Mouse (Mus musculus): ENCODE results near the gene Sh3bgr. TPM values are rescaled to one million over a fixed set of nuclear protein-coding genes. Genes with fewer than 3 reads are reported as not detected.

The Sh3bgr gene
- polyA plus RNA-seq, 1 experiment from 2014 or later, result 8.2 TPM

DNA sequence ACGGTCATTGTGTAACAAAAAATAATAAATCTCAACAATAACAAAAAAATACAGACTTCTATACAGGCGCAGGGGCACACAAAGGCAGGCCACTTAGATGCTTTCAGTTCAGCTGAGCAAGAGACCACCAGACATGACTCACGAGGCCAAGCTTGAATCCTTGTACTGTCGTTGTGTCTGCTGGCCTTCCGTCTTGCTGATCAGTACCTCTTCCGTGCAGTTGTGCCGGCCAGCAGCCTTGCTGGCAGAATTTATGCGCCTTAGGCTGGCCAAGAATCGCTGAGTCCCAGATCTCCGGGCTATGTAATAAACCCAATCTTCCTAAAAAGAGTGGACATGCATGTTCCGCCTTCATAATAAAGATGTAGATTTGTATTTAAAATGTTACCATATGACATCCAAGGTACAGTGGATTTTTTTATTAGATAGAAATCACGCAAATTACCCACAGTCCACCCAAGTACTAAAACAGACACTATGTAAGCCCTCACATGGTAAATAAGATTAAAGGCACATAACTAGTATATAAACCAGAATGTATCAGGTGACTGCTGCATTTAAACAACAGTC lies 41.7 kb upstream of the Sh3bgr start:
- no peaks in the 10 kb centered on the region for H3K36me3 ChIP-seq (ENCODE audit: insufficient read depth, low read length)
- no peaks in the 10 kb centered on the region for H3K9me3 ChIP-seq (ENCODE audit: low read length)
- peak overlapping the region; percentile 99 for H3K4me2 ChIP-seq (replicated peaks; ENCODE audit: low read depth, low read length)
- no peaks in the 10 kb centered on the region for H3K4me1 ChIP-seq (ENCODE audit: insufficient read depth, low read depth, low read length)
- no peaks in the 10 kb centered on the region for H3K27me3 ChIP-seq (replicated peaks; ENCODE audit: insufficient read depth, low read length)
- TF ChIP-seq EP300 (IDR thresholded peaks at IDR 0.05) (no peak), CTCF (IDR thresholded peaks at IDR 0.05) (no peak)
- peak overlapping the region; percentile 56 for H3K4me3 ChIP-seq (ENCODE audit: low read depth, low read length)
- ATAC-seq (no peak), DNase-seq (ENCODE audit: low spot score) (no peak)
- H3K27ac ChIP-seq (ENCODE audit: low read length), result peak overlapping the region; percentile 40; the same call in 1 of the 2 replicates
- H3K9ac ChIP-seq (replicated peaks; ENCODE audit: low read depth), result no peak overlapping the region; the same call in 1 of the 2 replicates
- 55% methylated on average over 12 of the region's 12 CpGs for WGBS

DNA sequence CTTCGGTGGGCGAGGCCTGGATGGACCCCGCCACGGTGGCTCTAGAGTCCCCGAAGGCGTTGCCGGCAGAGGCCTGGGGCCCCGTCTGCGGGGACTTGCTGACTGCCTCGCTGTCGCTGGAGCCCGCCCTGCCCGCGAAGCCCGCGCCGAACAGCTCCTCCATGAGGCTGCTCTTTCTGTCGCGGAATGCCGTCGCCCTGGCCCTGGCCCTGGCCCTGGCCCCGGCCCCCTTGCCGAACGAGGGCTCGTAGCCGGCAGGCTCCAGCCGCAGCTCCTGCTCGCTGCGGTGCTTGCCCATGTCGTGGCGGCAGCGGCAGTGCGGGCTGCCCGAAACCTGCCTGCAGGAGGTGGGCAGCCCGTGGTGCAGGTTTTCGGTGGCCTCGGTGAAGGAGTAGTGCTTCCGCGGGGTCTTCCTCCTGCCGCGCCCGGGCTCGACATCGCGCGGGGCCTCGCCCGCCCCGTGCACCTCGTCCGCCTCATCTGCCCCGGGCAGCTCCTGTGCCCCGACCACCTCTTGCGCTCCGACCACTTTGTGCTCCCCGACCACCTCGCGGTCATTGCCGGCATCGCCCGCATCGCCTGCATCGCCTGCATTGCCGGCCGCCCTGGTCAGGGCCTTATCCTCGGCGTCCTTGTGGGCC lies 41.0 kb upstream of the Sh3bgr start:
- H3K9me3 ChIP-seq (ENCODE audit: low read length), result no peaks in the 10 kb centered on the region
- WGBS, result under 1% methylated on average over 61 of the region's 67 CpGs
- peak overlapping the region; percentile 56 for H3K4me3 ChIP-seq (ENCODE audit: low read depth, low read length)
- H3K4me2 ChIP-seq (replicated peaks; ENCODE audit: low read depth, low read length), result peak overlapping the region; percentile 99
- peak; percentile 87 for ATAC-seq
- DNase-seq (ENCODE audit: low spot score), result peak; percentile 67
- no peaks in the 10 kb centered on the region for H3K36me3 ChIP-seq (ENCODE audit: insufficient read depth, low read length)
- TF ChIP-seq CTCF (IDR thresholded peaks at IDR 0.05), result peak; percentile 78
- TF ChIP-seq EP300 (IDR thresholded peaks at IDR 0.05), result no peak
- H3K27me3 ChIP-seq (replicated peaks; ENCODE audit: insufficient read depth, low read length), result no peaks in the 10 kb centered on the region
- H3K4me1 ChIP-seq (ENCODE audit: insufficient read depth, low read depth, low read length), result no peaks in the 10 kb centered on the region
- peak overlapping the region; percentile 76 for H3K9ac ChIP-seq (replicated peaks; ENCODE audit: low read depth)
- peak overlapping the region; percentile 40 for H3K27ac ChIP-seq (ENCODE audit: low read length)

DNA sequence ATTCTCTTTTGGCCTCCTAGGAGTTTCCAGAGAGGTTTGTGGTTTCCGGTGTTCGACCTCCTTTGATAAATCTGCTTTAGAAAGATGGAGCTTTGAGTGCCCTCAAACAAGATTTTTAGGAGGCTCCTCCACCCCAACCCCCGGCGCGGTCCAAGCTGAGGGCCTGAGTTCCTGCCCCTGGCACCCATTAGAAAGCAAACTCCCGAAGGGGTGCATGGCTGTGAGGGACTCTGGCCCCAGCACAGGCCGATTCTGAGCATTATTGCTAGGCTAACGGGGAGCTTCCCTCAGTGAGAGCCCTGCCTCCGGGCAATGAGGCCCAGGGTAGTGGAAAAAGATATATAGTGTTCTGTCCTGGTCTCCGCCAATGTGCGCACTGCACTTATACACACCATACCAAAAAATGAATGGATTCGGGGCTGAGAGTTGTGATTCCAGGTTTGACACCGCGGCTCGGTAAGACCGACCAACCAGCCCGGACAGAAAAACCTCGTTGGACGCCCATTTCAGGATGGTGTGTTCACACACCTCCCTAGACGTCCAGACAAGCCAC lies 40.4 kb upstream of the Sh3bgr start:
- no peaks in the 10 kb centered on the region for H3K9me3 ChIP-seq (ENCODE audit: low read length)
- peak overlapping the region; percentile 99 for H3K4me2 ChIP-seq (replicated peaks; ENCODE audit: low read depth, low read length)
- H3K4me1 ChIP-seq (ENCODE audit: insufficient read depth, low read depth, low read length), result no peaks in the 10 kb centered on the region
- H3K4me3 ChIP-seq (ENCODE audit: low read depth, low read length), result peak overlapping the region; percentile 56
- 79% methylated on average over 20 of the region's 20 CpGs for WGBS
- DNase-seq (ENCODE audit: low spot score) (no peak), ATAC-seq (no peak)
- H3K36me3 ChIP-seq (ENCODE audit: insufficient read depth, low read length), result no peaks in the 10 kb centered on the region
- H3K27me3 ChIP-seq (replicated peaks; ENCODE audit: insufficient read depth, low read length), result no peaks in the 10 kb centered on the region
- no peak overlapping the region for H3K27ac ChIP-seq (ENCODE audit: low read length)
- no peak overlapping the region for H3K9ac ChIP-seq (replicated peaks; ENCODE audit: low read depth)
- TF ChIP-seq EP300 (IDR thresholded peaks at IDR 0.05), result no peak
- no peak for TF ChIP-seq CTCF (IDR thresholded peaks at IDR 0.05)

DNA sequence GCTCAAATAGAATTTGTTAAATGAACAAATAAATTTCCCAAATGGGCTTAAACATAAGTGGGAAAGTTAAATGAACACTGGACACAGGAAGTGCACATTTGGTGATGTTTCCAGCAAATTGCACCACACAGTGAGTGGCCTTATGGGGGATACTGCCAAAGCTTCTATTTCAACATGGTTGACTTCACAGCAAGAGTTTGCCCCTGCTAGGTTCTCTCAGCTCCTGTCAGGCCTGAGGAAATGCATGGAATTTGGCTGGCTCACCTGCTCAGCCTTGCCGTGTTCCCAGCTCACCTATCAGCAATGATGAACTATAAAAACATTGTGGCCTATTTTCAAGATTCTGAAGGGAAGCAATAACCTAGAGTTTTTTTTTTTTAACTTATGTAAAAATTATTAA lies 39.3 kb upstream of the Sh3bgr start:
- H3K4me2 ChIP-seq (replicated peaks; ENCODE audit: low read depth, low read length), result no peak overlapping the region
- DNase-seq (ENCODE audit: low spot score), result no peak
- no peak for TF ChIP-seq EP300 (IDR thresholded peaks at IDR 0.05)
- no peak for TF ChIP-seq CTCF (IDR thresholded peaks at IDR 0.05)
- H3K27ac ChIP-seq (ENCODE audit: low read length), result no peak overlapping the region
- no peaks in the 10 kb centered on the region for H3K9me3 ChIP-seq (ENCODE audit: low read length)
- no peak overlapping the region for H3K4me3 ChIP-seq (ENCODE audit: low read depth, low read length)
- H3K4me1 ChIP-seq (ENCODE audit: insufficient read depth, low read depth, low read length), result no peaks in the 10 kb centered on the region
- WGBS, result 89% methylated on average over 1 of the region's 1 CpGs
- ATAC-seq, result no peak
- H3K36me3 ChIP-seq (ENCODE audit: insufficient read depth, low read length), result no peaks in the 10 kb centered on the region
- no peaks in the 10 kb centered on the region for H3K27me3 ChIP-seq (replicated peaks; ENCODE audit: insufficient read depth, low read length)
- H3K9ac ChIP-seq (replicated peaks; ENCODE audit: low read depth), result no peak overlapping the region

DNA sequence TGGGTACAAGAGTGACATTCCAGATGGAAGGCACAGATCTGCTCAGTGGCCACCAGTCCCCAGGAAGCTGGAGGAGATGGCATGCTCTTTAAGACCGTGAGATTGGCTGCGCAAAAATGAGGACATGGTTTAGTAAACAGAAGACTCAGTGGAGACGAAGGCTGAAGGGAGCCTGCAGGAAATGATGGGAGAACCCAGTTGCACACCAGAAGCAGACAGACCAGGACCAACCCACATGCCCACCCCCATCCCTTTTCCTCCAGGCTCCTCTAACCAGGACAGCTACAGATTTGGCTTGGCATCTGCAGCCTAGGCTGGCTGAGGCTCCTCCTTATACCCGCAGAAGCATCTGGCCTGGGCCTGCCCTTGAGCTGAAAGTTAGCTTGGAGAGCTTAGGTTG lies 38.9 kb upstream of the Sh3bgr start:
- H3K27me3 ChIP-seq (replicated peaks; ENCODE audit: insufficient read depth, low read length), result no peaks in the 10 kb centered on the region
- no peak overlapping the region for H3K27ac ChIP-seq (ENCODE audit: low read length)
- H3K9ac ChIP-seq (replicated peaks; ENCODE audit: low read depth), result no peak overlapping the region
- H3K4me3 ChIP-seq (ENCODE audit: low read depth, low read length), result no peak overlapping the region
- H3K36me3 ChIP-seq (ENCODE audit: insufficient read depth, low read length), result no peaks in the 10 kb centered on the region
- no peaks in the 10 kb centered on the region for H3K9me3 ChIP-seq (ENCODE audit: low read length)
- WGBS, result 75% methylated on average over 4 of the region's 4 CpGs
- no peak overlapping the region for H3K4me2 ChIP-seq (replicated peaks; ENCODE audit: low read depth, low read length)
- DNase-seq (ENCODE audit: low spot score) (no peak), ATAC-seq (no peak)
- no peaks in the 10 kb centered on the region for H3K4me1 ChIP-seq (ENCODE audit: insufficient read depth, low read depth, low read length)
- no peak for TF ChIP-seq CTCF (IDR thresholded peaks at IDR 0.05)
- no peak for TF ChIP-seq EP300 (IDR thresholded peaks at IDR 0.05)

DNA sequence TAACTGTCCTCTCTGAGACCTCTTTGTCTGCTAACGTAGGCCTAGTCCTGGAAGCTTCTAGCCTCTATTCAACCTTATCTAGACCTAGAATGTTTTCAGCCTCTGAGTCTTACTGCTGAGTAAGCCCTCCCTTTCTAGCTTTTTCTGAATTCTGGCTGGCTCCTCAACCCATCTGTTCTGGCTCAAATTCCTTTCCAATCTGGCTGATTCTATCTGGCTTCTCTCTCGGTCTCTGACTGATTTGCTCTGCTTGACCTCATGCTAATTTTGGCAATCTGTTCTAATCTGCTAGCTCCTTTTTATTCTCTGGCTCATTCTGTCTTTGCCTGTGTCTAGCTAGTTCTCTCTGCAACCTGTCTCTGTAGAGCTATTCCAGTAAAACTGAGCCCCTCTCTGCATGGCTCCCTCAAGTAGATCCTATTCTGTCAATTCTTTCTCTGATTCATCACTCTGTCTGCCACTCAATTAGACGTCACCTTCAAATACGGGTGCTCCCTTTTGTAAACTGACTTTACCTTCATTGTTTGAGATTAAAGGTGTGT lies 34.5 kb upstream of the Sh3bgr start:
- DNase-seq (ENCODE audit: low spot score), result no peak
- ATAC-seq, result no peak
- no peaks in the 10 kb centered on the region for H3K27me3 ChIP-seq (replicated peaks; ENCODE audit: insufficient read depth, low read length)
- H3K27ac ChIP-seq (ENCODE audit: low read length), result no peak overlapping the region
- H3K4me2 ChIP-seq (replicated peaks; ENCODE audit: low read depth, low read length), result no peak overlapping the region
- H3K36me3 ChIP-seq (ENCODE audit: insufficient read depth, low read length), result no peaks in the 10 kb centered on the region
- no peaks in the 10 kb centered on the region for H3K9me3 ChIP-seq (ENCODE audit: low read length)
- no peaks in the 10 kb centered on the region for H3K4me1 ChIP-seq (ENCODE audit: insufficient read depth, low read depth, low read length)
- no peak for TF ChIP-seq CTCF (IDR thresholded peaks at IDR 0.05)
- no peak for TF ChIP-seq EP300 (IDR thresholded peaks at IDR 0.05)
- H3K4me3 ChIP-seq (ENCODE audit: low read depth, low read length), result no peak overlapping the region
- 63% methylated on average over 4 of the region's 4 CpGs for WGBS
- H3K9ac ChIP-seq (replicated peaks; ENCODE audit: low read depth), result no peak overlapping the region

Measured in lung, postnatal 0 days (tissue).